Mouse (Mus musculus) midbrain, embryonic 14.5 days (tissue): ENCODE results near the gene Galnt13. TPM values are rescaled to one million over a fixed set of nuclear protein-coding genes. Genes with fewer than 3 reads are reported as not detected.
"Not testable (repeated sequence)": the region's sequence is repeated elsewhere in the genome, so short reads cannot be mapped to it uniquely, and the experiment has no call there.

Source experiments
- ATAC-seq: fragments of 200-750 bp; cut with Nextera tagmentation; 2 replicates; pipeline ENCODE4 v1.8.0; 2017; ENCODE audit warnings: moderate number of reproducible peaks, moderate library complexity; ENCODE audit not compliant: low FRiP score, low TSS enrichment
- DNase-seq: peaks from one replicate; pipeline ENCODE4 v3.0.0-alpha.2; 2015
- H3K27ac ChIP-seq: fragments of 300-500 bp; sonication (generic); replicated peaks from 2 replicates; pipeline ENCODE4 v1.5.1; 2014; ENCODE audit warnings: mild to moderate bottlenecking, low read depth, low read length, moderate library complexity
- H3K27me3 ChIP-seq: fragments of 300-500 bp; sonication (generic); 2 replicates; pipeline ENCODE4 v1.6.1; 2014; ENCODE audit warnings: low read length, control low read depth, mixed read lengths; ENCODE audit not compliant: control insufficient read depth, insufficient read depth
- H3K36me3 ChIP-seq: fragments of 300-500 bp; sonication (generic); 2 replicates; pipeline ENCODE4 v1.6.1; 2014; ENCODE audit warnings: low read length, control low read depth; ENCODE audit not compliant: control insufficient read depth, insufficient read depth
- H3K4me1 ChIP-seq: fragments of 300-500 bp; sonication (generic); 2 replicates; pipeline ENCODE4 v1.6.1; 2014; ENCODE audit warnings: mild to moderate bottlenecking, antibody characterized with exemption, low read length, control low read depth; ENCODE audit not compliant: control insufficient read depth, insufficient read depth
- H3K4me2 ChIP-seq: fragments of 300-500 bp; sonication (generic); 2 replicates; pipeline ENCODE4 v1.6.1; 2014; ENCODE audit warnings: mild to moderate bottlenecking, low read length, moderate library complexity
- H3K4me3 ChIP-seq: fragments of 300-500 bp; sonication (generic); replicated peaks from 2 replicates; pipeline ENCODE4 v1.5.1; 2014; ENCODE audit warnings: low read depth, low read length
- H3K9ac ChIP-seq: fragments of 300-500 bp; sonication (generic); replicated peaks from 2 replicates; pipeline ENCODE4 v1.6.1; 2014; ENCODE audit warnings: mild to moderate bottlenecking, low read length, moderate library complexity
- H3K9me3 ChIP-seq: fragments of 300-500 bp; sonication (generic); 2 replicates; pipeline ENCODE4 v1.6.1; 2016; ENCODE audit warnings: low read length, control low read depth, mixed read lengths; ENCODE audit not compliant: control insufficient read depth
- WGBS: fragments of 180-500 bp; shearing (Covaris S2); extraction: QIAGEN DNeasy Blood & Tissue Kit; methylation state at CpG from one replicate; pipeline ENCODE4 v1.1.7; 2014; 5-methylcytosine and 5-hydroxymethylcytosine counted together
- polyA plus RNA-seq: library from polyadenylated mRNA; unstranded; fragments of >200 nt; fragmentation: Nextera tagmentation; extraction: Ambion mirVana; gene quantifications from 2 replicates; pipeline ENCODE4 v1.2.1, GENCODE M21; 2014

The Galnt13 gene
- polyA plus RNA-seq, 1 experiment from 2014 or later = 7.0 TPM

DNA sequence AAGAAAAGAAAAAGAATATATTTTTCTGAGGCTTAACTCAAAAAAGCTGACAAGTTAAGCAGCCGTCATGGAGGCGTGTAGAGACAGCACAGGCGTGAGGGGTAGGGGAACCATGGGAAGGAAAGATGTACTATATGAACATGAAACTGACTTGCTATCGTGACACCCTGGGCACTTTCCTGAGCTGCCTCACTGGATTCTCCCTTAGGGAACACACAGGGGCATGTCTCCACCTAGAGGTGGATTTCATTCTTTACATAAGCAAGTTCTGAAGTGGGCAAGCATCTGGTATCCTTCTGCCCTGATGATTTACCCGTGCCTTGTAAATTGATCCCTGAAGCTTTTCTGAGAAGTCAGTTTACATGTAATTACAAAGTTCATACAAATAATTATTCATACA lies 586.4 kb downstream of the Galnt13 start:
- H3K27ac ChIP-seq, H3K9ac ChIP-seq, DNase-seq, H3K36me3 ChIP-seq, H3K4me2 ChIP-seq, H3K27me3 ChIP-seq, H3K9me3 ChIP-seq, H3K4me3 ChIP-seq, H3K4me1 ChIP-seq, ATAC-seq: not testable (repeated sequence)
- no CpG with 5 or more reads among the region's 5 CpGs for WGBS

DNA sequence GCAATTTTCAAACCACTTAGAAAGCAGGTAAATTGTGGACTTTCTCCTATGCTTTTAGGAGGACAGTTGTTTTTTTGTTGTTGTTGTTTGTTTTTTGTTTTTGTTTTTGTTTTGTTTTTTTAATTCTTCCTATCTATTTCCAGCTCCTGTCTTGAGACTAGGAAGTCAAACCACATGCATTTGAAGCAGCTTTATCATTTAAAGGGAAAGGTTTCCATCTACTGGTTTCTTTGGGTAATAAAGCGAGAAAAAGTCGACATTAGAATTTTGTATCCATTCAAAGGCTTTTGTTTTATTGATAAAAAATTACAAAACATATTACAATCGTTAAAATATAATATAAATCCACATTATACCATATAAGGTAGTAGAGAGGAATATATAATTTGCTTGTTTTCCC lies 598.5 kb downstream of the Galnt13 start:
- ATAC-seq = no peak

GRCm38 (mm10) chr2:55065469-55066315 lies 629.6 kb downstream of the Galnt13 start:
- no peaks in the 10 kb centered on the region for H3K36me3 ChIP-seq
- no peak overlapping the region for H3K27ac ChIP-seq
- DNase-seq = peak; percentile 25
- 20% methylated on average over 7 of the region's 7 CpGs for WGBS
- H3K9me3 ChIP-seq = no peaks in the 10 kb centered on the region
- H3K27me3 ChIP-seq = no peaks in the 10 kb centered on the region
- no peak overlapping the region for H3K9ac ChIP-seq
- H3K4me1 ChIP-seq = peaks cover 5% of the 10 kb centered on the region; the same call in 1 of the 2 replicates
- no peak for ATAC-seq
- no peak overlapping the region for H3K4me3 ChIP-seq
- H3K4me2 ChIP-seq = no peak overlapping the region

More for the DNA sequence above, 598.5 kb downstream of the Galnt13 start:
- DNase-seq = peak; percentile 70
- no peaks in the 10 kb centered on the region for H3K36me3 ChIP-seq
- no peak overlapping the region for H3K27ac ChIP-seq
- H3K9me3 ChIP-seq = no peaks in the 10 kb centered on the region
- H3K27me3 ChIP-seq = no peaks in the 10 kb centered on the region
- H3K4me1 ChIP-seq = no peaks in the 10 kb centered on the region
- no peak overlapping the region for H3K4me2 ChIP-seq
- WGBS = 68% methylated on average over 3 of the region's 3 CpGs
- H3K4me3 ChIP-seq = no peak overlapping the region
- H3K9ac ChIP-seq = no peak overlapping the region

DNA sequence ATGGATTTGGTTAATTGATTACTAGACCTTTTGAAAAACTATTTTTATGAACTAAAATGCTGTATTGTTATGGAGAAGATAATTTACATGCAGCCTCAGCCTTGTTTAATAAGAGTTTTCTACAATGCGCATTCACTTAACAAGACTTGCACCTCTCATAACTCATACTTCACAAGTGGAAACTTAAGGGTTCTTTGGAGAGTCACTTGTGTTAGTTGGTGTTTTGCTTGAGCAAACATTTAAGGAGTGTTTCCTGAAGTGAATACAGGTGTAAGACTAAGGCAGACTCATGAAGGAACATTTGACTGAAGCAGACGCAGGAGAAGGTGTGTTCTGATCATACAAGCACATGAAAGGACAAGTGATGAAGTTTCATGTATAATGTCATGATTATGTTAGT lies 649.5 kb downstream of the Galnt13 start:
- Histone ChIP-seq H3K4me2 (no peak overlapping the region), H3K27me3 (no peaks in the 10 kb centered on the region), H3K36me3 (no peaks in the 10 kb centered on the region), H3K9ac (no peak overlapping the region), H3K4me3 (no peak overlapping the region), H3K4me1 (no peaks in the 10 kb centered on the region), H3K9me3 (no peaks in the 10 kb centered on the region), H3K27ac (no peak overlapping the region)
- WGBS = over 99% methylated on average over 2 of the region's 2 CpGs
- ATAC-seq = no peak
- no peak for DNase-seq

GRCm38 (mm10) chr2:55088034-55088433 lies 651.9 kb downstream of the Galnt13 start:
- no peaks in the 10 kb centered on the region for H3K9me3 ChIP-seq
- DNase-seq (no peak), ATAC-seq (no peak)
- no peak overlapping the region for H3K4me3 ChIP-seq
- H3K27me3 ChIP-seq = no peaks in the 10 kb centered on the region
- H3K27ac ChIP-seq = no peak overlapping the region
- no peak overlapping the region for H3K4me2 ChIP-seq
- H3K36me3 ChIP-seq = no peaks in the 10 kb centered on the region
- H3K4me1 ChIP-seq = peaks cover 6% of the 10 kb centered on the region; the same call in 1 of the 2 replicates
- H3K9ac ChIP-seq = no peak overlapping the region
- WGBS = 100% methylated on average over 1 of the region's 1 CpGs

DNA sequence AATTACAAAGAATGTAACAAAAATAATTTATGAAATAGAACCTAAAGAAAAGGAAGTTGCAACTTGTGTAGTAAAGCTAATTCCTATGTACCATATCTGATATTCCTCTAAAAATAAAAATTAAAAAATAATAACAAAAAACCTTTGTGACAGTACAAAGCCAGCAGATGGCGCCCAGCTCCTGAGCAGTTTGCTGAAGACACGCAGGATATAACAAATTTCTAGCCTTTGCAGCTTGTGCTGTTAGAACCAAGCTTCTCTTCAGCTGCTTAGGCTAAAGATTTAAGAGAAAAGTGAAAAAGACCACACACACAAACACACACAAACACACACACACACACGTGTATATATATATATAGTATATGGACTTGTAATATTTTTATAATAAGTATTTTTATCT lies 654.2 kb downstream of the Galnt13 start:
- no peak overlapping the region for H3K9ac ChIP-seq
- H3K36me3 ChIP-seq = no peaks in the 10 kb centered on the region
- H3K4me1 ChIP-seq = peaks cover 6% of the 10 kb centered on the region; the same call in 1 of the 2 replicates
- H3K9me3 ChIP-seq = no peaks in the 10 kb centered on the region
- no peak overlapping the region for H3K4me2 ChIP-seq
- peak; percentile 87 for DNase-seq
- WGBS = 16% methylated on average over 3 of the region's 3 CpGs
- H3K27me3 ChIP-seq = no peaks in the 10 kb centered on the region
- ATAC-seq = peak; percentile 59; the same call in 1 of the 2 replicates
- H3K4me3 ChIP-seq = no peak overlapping the region
- no peak overlapping the region for H3K27ac ChIP-seq

DNA sequence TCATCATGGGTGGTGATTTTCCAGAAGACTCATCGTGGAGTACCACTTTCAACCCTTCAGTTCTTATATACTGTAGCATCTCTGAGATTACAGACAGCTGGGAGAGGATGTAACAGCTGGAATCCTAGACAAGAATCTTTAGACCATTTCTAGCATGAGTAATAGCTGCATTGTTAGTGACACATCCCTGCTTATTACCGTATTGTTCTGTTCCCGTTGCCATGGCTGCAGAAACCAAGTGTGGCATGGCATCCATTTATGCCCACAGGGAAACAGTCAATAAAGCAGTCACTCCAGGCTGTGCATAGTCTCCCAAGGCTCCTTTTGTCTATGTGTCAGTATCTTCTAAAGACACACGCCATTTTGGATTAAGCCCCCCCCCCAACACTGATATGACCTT lies 655.4 kb downstream of the Galnt13 start:
- H3K4me2 ChIP-seq = no peak overlapping the region
- H3K9me3 ChIP-seq = no peaks in the 10 kb centered on the region
- H3K27me3 ChIP-seq = no peaks in the 10 kb centered on the region
- H3K4me1 ChIP-seq = peaks cover 6% of the 10 kb centered on the region; the same call in 1 of the 2 replicates
- H3K4me3 ChIP-seq = no peak overlapping the region
- no peaks in the 10 kb centered on the region for H3K36me3 ChIP-seq
- DNase-seq = peak; percentile 63
- no peak overlapping the region for H3K9ac ChIP-seq
- 8% methylated on average over 4 of the region's 4 CpGs for WGBS
- no peak overlapping the region for H3K27ac ChIP-seq
- ATAC-seq = peak; percentile 70; the same call in 1 of the 2 replicates

GRCm38 (mm10) chr2:55099100-55099499 lies 663.0 kb downstream of the Galnt13 start:
- DNase-seq (peak; percentile 26), ATAC-seq (no peak)
- Histone ChIP-seq H3K9ac (no peak overlapping the region), H3K27me3 (no peaks in the 10 kb centered on the region), H3K27ac (no peak overlapping the region), H3K9me3 (no peaks in the 10 kb centered on the region), H3K4me1 (no peaks in the 10 kb centered on the region), H3K4me3 (no peak overlapping the region), H3K36me3 (no peaks in the 10 kb centered on the region), H3K4me2 (no peak overlapping the region)
- 81% methylated on average over 1 of the region's 1 CpGs for WGBS

GRCm38 (mm10) chr2:55101279-55101678 lies 665.2 kb downstream of the Galnt13 start:
- WGBS = 75% methylated on average over 5 of the region's 5 CpGs
- DNase-seq (no peak), ATAC-seq (no peak)
- Histone ChIP-seq H3K9me3 (no peaks in the 10 kb centered on the region), H3K27ac (no peak overlapping the region), H3K4me1 (no peaks in the 10 kb centered on the region), H3K4me2 (no peak overlapping the region), H3K36me3 (no peaks in the 10 kb centered on the region), H3K4me3 (no peak overlapping the region), H3K27me3 (no peaks in the 10 kb centered on the region), H3K9ac (no peak overlapping the region)
